Mouse (Mus musculus): Measurements from ENCODE around the gene Tpx2. TPM values are rescaled to one million over a fixed set of nuclear protein-coding genes. Genes with fewer than 3 reads are reported as not detected.

Tpx2 gene
- 10 to 100 TPM; 10.4 to 12.8 TPM for total RNA-seq (2021)
- long read RNA-seq, experiment 1, full-length matches to known transcripts: 9 of 18 reads
- long read RNA-seq, experiment 1, partial matches to known transcripts: 2 of 18 reads
- long read RNA-seq, experiment 1, other reads (novel, unspliced or antisense): 7 of 18 reads
- long read RNA-seq, experiment 2, partial matches to known transcripts: 0 of 5 reads
- long read RNA-seq, experiment 2, other reads (novel, unspliced or antisense): 1 of 5 reads

- DNase-seq: peak; percentile 93
Observed at GRCm38 (mm10) chr2:152847815-152848302, at the start of gene Tpx2. Gene Tpx2 (plus strand): TSS chr2:152847964.

- DNase-seq: no peak
Observed at GRCm38 (mm10) chr2:152799954-152800761, 47.6 kb upstream of the Tpx2 start.

- no peak for DNase-seq
Observed at GRCm38 (mm10) chr2:152800762-152801113, 47.0 kb upstream of the Tpx2 start.

- no peak for DNase-seq
Observed at GRCm38 (mm10) chr2:152802303-152802702, 45.5 kb upstream of the Tpx2 start.

- no peak for DNase-seq
Observed at GRCm38 (mm10) chr2:152803081-152803480, 44.7 kb upstream of the Tpx2 start.

- DNase-seq: no peak
Observed at GRCm38 (mm10) chr2:152804408-152805110, 43.2 kb upstream of the Tpx2 start.

GRCm38 (mm10) chr2:152805111-152805490 lies 42.7 kb upstream of the Tpx2 start:
- no peak for DNase-seq

GRCm38 (mm10) chr2:152806037-152806436 lies 41.7 kb upstream of the Tpx2 start:
- DNase-seq: no peak

- no peak for DNase-seq
Observed at GRCm38 (mm10) chr2:152808178-152808577, 39.6 kb upstream of the Tpx2 start.

GRCm38 (mm10) chr2:152810158-152810941 lies 37.4 kb upstream of the Tpx2 start:
- no peak for DNase-seq

- no peak for DNase-seq
Observed at GRCm38 (mm10) chr2:152811336-152812165, 36.2 kb upstream of the Tpx2 start.

- no peak for DNase-seq
Observed at GRCm38 (mm10) chr2:152813232-152813631, 34.5 kb upstream of the Tpx2 start.

GRCm38 (mm10) chr2:152814213-152814874 lies 33.4 kb upstream of the Tpx2 start:
- DNase-seq: no peak

GRCm38 (mm10) chr2:152815879-152816656 lies 31.7 kb upstream of the Tpx2 start:
- DNase-seq: no peak

GRCm38 (mm10) chr2:152816657-152817348 lies 31.0 kb upstream of the Tpx2 start:
- DNase-seq: no peak

- peak; percentile 33 for DNase-seq
Observed at GRCm38 (mm10) chr2:152817596-152818291, 30.0 kb upstream of the Tpx2 start.

GRCm38 (mm10) chr2:152818679-152819078 lies 29.1 kb upstream of the Tpx2 start:
- DNase-seq: no peak

- DNase-seq: no peak
Observed at GRCm38 (mm10) chr2:152819097-152819624, 28.6 kb upstream of the Tpx2 start.

Measured in gastrocnemius, postnatal 10 days (tissue).